Mouse (Mus musculus): ENCODE results near the gene Npdc1. TPM values are rescaled to one million over a fixed set of nuclear protein-coding genes. Genes with fewer than 3 reads are reported as not detected.

The Npdc1 gene
- polyA plus RNA-seq, 1 experiment from 2014 or later = 520 TPM

- Histone ChIP-seq H3K27ac (no peak overlapping the region), H3K36me3 (replicated peaks) (peaks cover 50% of the 10 kb centered on the region), H3K4me3 (no peak overlapping the region), H3K27me3 (replicated peaks) (no peaks in the 10 kb centered on the region), H3K4me2 (no peak overlapping the region), H3K9ac (no peak overlapping the region), H3K9me3 (no peaks in the 10 kb centered on the region), H3K4me1 (peaks cover 4% of the 10 kb centered on the region)
- 92% methylated on average over 10 of the region's 10 CpGs for whole genome bisulfite sequencing
- ATAC-seq (replicated peaks) = no peak
Observed at GRCm38 (mm10) chr2:25436286-25436820, 37.2 kb downstream of the Npdc1 start.

GRCm38 (mm10) chr2:25441067-25441466 is 41.9 kb downstream of the Npdc1 start:
- Histone ChIP-seq H3K9ac (no peak overlapping the region), H3K4me1 (no peaks in the 10 kb centered on the region), H3K27me3 (replicated peaks) (no peaks in the 10 kb centered on the region), H3K4me2 (no peak overlapping the region), H3K9me3 (no peaks in the 10 kb centered on the region), H3K36me3 (replicated peaks) (peaks cover 82% of the 10 kb centered on the region), H3K4me3 (no peak overlapping the region), H3K27ac (no peak overlapping the region)
- 89% methylated on average over 20 of the region's 20 CpGs for WGBS
- no peak for ATAC-seq (replicated peaks)

GRCm38 (mm10) chr2:25442682-25443081 is 43.5 kb downstream of the Npdc1 start:
- H3K4me3 ChIP-seq = no peak overlapping the region
- H3K4me2 ChIP-seq = no peak overlapping the region
- WGBS = 95% methylated on average over 14 of the region's 14 CpGs
- H3K9ac ChIP-seq = no peak overlapping the region
- peaks cover 81% of the 10 kb centered on the region for H3K36me3 ChIP-seq (replicated peaks)
- ATAC-seq (replicated peaks) = no peak
- no peak overlapping the region for H3K27ac ChIP-seq
- H3K27me3 ChIP-seq (replicated peaks) = no peaks in the 10 kb centered on the region
- H3K4me1 ChIP-seq = no peaks in the 10 kb centered on the region
- no peaks in the 10 kb centered on the region for H3K9me3 ChIP-seq

DNA sequence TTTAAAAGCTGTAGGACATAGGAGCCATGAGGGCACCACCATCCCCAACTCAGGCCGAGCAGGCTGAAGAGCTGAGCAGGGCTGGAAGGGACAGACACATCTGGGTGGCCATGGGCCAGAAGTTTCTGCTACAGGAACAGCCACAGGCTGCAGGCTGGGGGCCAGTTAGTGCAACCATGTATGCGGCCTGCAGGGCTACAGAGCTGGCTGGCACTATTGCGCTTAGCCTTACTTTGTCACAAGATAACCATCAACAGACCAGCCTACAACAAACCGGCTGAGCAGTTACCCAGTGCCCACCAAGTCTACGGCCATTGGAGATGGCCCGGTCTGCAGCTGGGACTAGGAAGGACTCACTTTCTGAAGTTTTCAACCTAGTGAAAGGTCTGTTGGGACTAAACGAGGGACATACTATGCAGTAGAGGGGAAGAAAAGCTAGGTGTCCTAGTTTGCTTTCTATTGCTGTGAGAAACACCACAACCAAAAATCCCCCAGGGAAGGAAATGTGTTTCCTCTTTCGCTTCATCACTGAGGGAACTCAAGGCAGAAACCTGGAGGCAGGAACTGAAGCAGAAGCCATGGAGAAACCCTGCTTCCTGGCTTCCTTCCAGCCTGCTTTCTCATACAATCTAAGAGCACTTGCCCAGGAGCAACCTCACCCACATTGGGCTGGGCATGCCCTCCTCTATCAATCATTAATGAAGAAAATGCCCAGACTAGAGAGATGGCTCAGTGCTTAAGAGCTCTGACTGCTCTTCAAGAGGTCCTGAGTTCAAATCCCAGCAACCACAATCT is 51.9 kb downstream of the Npdc1 start:
- H3K4me3 ChIP-seq = no peak overlapping the region
- no peaks in the 10 kb centered on the region for H3K4me1 ChIP-seq
- no peaks in the 10 kb centered on the region for H3K27me3 ChIP-seq (replicated peaks)
- no peaks in the 10 kb centered on the region for H3K9me3 ChIP-seq
- 87% methylated on average over 8 of the region's 8 CpGs for WGBS
- no peak overlapping the region for H3K4me2 ChIP-seq
- H3K27ac ChIP-seq = no peak overlapping the region
- H3K9ac ChIP-seq = no peak overlapping the region
- H3K36me3 ChIP-seq (replicated peaks) = peaks cover 22% of the 10 kb centered on the region
- no peak for ATAC-seq (replicated peaks)

DNA sequence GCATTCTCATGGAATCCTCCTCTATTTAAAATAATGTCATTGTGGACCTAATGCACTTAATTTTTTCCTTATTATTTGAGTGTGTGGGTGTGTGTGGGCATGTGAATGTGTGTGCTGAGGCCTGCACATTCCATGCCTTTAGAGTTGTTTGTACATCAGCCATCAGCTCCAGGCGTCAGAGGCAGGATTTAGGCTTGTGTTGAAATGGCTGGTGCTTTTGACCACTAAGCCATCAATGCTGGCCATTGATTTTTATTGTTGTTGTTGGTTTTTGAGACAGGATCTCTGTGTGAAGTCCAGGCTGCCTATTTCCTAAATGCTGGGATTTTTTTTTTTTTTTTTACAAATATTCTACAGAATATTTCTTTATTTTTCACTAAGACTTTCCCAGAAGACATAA is 53.8 kb downstream of the Npdc1 start:
- no peaks in the 10 kb centered on the region for H3K27me3 ChIP-seq (replicated peaks)
- no peak overlapping the region for H3K27ac ChIP-seq
- ATAC-seq (replicated peaks) = no peak
- H3K9ac ChIP-seq = no peak overlapping the region
- no peaks in the 10 kb centered on the region for H3K4me1 ChIP-seq
- no peaks in the 10 kb centered on the region for H3K9me3 ChIP-seq
- WGBS = 35% methylated on average over 1 of the region's 1 CpGs
- H3K4me2 ChIP-seq = no peak overlapping the region
- peaks cover 5% of the 10 kb centered on the region for H3K36me3 ChIP-seq (replicated peaks)
- H3K4me3 ChIP-seq = no peak overlapping the region

- Histone ChIP-seq H3K4me2 (no peak within 1 kb of the TSS), H3K27ac (no peak within 1 kb of the TSS), H3K27me3 (replicated peaks) (no peaks in the 10 kb centered on the region), H3K36me3 (replicated peaks) (peaks cover 6% of the 10 kb centered on the region), H3K9ac (no peak within 1 kb of the TSS), H3K9me3 (no peaks in the 10 kb centered on the region), H3K4me3 (no peak within 1 kb of the TSS), H3K4me1 (peaks cover 22% of the 10 kb centered on the region)
- ATAC-seq (replicated peaks) = no peak
- 70% methylated on average over 14 of the region's 14 CpGs for WGBS
Observed at GRCm38 (mm10) chr2:25456205-25456953, 57.2 kb downstream of the Npdc1 start, which contains the start of gene Clic3. Clic3 (plus strand) TSS chr2:25456838.

DNA sequence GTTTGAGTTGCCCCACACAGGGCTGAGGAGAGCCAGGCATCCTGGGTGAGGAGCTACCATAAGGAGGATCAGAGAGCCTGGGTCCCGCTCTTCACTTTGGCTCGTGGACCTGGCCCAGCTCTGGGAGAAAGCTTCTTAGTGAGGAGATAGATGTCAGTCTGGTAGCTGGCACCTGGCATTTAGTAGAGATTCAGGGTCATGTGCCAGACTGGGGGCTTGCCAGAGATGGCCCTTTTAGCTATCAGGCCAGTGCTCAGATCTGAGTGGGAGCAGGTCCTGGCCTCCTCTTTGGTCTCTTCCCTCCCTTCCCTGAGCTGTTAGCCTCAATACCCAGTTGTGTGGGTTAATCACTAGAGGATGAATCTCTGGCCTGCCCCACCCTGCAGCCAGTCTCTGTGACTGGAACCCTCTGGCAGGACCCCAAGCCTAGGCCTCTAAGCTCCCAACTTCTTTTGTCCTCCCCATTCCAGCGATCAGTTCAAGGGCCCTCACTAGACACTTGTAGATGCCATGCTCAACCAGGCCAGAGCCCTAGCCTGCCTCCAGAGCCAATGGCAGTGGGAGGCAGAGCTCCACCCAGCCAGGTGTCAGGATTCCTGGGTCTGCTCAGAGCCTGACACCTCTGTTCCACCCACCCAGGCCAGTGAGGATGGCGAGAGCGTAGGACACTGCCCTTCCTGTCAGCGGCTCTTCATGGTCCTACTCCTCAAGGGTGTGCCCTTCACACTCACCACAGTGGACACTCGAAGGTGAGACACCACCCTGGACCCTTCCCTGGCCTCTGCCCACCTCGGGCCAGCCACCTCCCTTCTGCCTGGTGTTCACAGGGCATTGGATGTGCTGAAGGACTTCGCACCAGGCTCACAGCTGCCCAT is 58.1 kb downstream of the Npdc1 start:
- 87% methylated on average over 9 of the region's 9 CpGs for WGBS
- H3K4me1 ChIP-seq = peaks cover 26% of the 10 kb centered on the region
- no peaks in the 10 kb centered on the region for H3K27me3 ChIP-seq (replicated peaks)
- no peak overlapping the region for H3K9ac ChIP-seq
- H3K27ac ChIP-seq = no peak overlapping the region
- H3K4me2 ChIP-seq = no peak overlapping the region
- H3K4me3 ChIP-seq = no peak overlapping the region
- no peak for ATAC-seq (replicated peaks)
- no peaks in the 10 kb centered on the region for H3K9me3 ChIP-seq
- peaks cover 6% of the 10 kb centered on the region for H3K36me3 ChIP-seq (replicated peaks)

DNA sequence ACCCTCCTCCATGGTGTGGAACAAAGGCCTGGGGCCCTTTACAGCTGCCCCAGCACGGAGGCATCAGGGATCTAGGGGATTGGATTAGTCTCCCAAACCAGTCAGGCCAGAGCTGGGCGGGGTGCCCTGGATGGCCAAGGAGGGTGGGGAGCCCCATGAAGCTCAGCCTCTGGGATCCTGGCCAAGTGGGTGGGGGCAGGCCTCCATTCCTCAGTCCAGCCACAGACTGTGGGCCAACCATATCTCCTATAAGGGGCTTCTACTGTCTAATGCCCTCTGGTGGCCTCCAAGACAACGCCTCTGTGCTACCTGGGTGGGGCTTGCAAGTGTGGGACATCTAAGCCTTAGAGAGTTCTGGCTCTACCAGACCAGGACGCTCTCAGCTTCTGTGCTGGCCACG is 59.8 kb downstream of the Npdc1 start:
- Histone ChIP-seq H3K9me3 (no peaks in the 10 kb centered on the region), H3K9ac (no peak overlapping the region), H3K4me3 (no peak overlapping the region), H3K36me3 (replicated peaks) (peaks cover 6% of the 10 kb centered on the region), H3K27me3 (replicated peaks) (no peaks in the 10 kb centered on the region), H3K4me2 (no peak overlapping the region), H3K27ac (no peak overlapping the region), H3K4me1 (peaks cover 26% of the 10 kb centered on the region)
- WGBS = 75% methylated on average over 5 of the region's 5 CpGs
- no peak for ATAC-seq (replicated peaks)

Small RNA genes within 50 kb of the gene (microRNA-seq; reads per million reads assigned to microRNA genes)
- gene Mir3087 = not detected

Other genes starting within 250 kb of the Npdc1 start
- gene Nrarp, start 218.6 kb upstream of the Npdc1 start, polyA plus RNA-seq (2015; fragmentation: Nextera tagmentation; extraction: Ambion mirVana) = 15.3 and 18.1 TPM in 2 replicates
- gene Tor4a, start 202.5 kb upstream of the Npdc1 start, polyA plus RNA-seq (2015; fragmentation: Nextera tagmentation; extraction: Ambion mirVana) = 1.9 and 2.0 TPM in 2 replicates
- 126 and 129 TPM in 2 replicates for gene Nelfb, start 187.9 kb upstream of the Npdc1 start, polyA plus RNA-seq (2015; fragmentation: Nextera tagmentation; extraction: Ambion mirVana)
- gene Stpg3, start 184.7 kb upstream of the Npdc1 start, polyA plus RNA-seq (2015; fragmentation: Nextera tagmentation; extraction: Ambion mirVana) = not detected in 2 replicates
- gene Fam166a, start 180.6 kb upstream of the Npdc1 start, polyA plus RNA-seq (2015; fragmentation: Nextera tagmentation; extraction: Ambion mirVana) = 0.43 and 0.78 TPM in 2 replicates
- gene Tubb4b, start 174.6 kb upstream of the Npdc1 start, polyA plus RNA-seq (2015; fragmentation: Nextera tagmentation; extraction: Ambion mirVana) = 364 and 396 TPM in 2 replicates
- not detected in 2 replicates for gene Slc34a3, start 165.0 kb upstream of the Npdc1 start, polyA plus RNA-seq (2015; fragmentation: Nextera tagmentation; extraction: Ambion mirVana)
- gene Rnf224, start 162.6 kb upstream of the Npdc1 start, polyA plus RNA-seq (2015; fragmentation: Nextera tagmentation; extraction: Ambion mirVana) = not detected in 2 replicates
- gene Rnf208, start 157.1 kb upstream of the Npdc1 start, polyA plus RNA-seq (2015; fragmentation: Nextera tagmentation; extraction: Ambion mirVana) = 148 and 150 TPM in 2 replicates
- 0.26 and 0.46 TPM in 2 replicates for gene Cysrt1, start 156.9 kb upstream of the Npdc1 start, polyA plus RNA-seq (2015; fragmentation: Nextera tagmentation; extraction: Ambion mirVana)
- 6.2 and 8.4 TPM in 2 replicates for gene AL732309.1, start 152.5 kb upstream of the Npdc1 start, polyA plus RNA-seq (2015; fragmentation: Nextera tagmentation; extraction: Ambion mirVana)
- 13.8 and 15.4 TPM in 2 replicates for gene Tmem203, start 143.9 kb upstream of the Npdc1 start, polyA plus RNA-seq (2015; fragmentation: Nextera tagmentation; extraction: Ambion mirVana)
- 16.7 and 16.9 TPM in 2 replicates for gene Tprn, start 136.7 kb upstream of the Npdc1 start, polyA plus RNA-seq (2015; fragmentation: Nextera tagmentation; extraction: Ambion mirVana)
- 186 and 197 TPM in 2 replicates for gene Ssna1, start 126.9 kb upstream of the Npdc1 start, polyA plus RNA-seq (2015; fragmentation: Nextera tagmentation; extraction: Ambion mirVana)
- gene Anapc2, start 126.9 kb upstream of the Npdc1 start, polyA plus RNA-seq (2015; fragmentation: Nextera tagmentation; extraction: Ambion mirVana) = 153 and 157 TPM in 2 replicates
- not detected in 2 replicates for gene Tmem210, start 111.2 kb upstream of the Npdc1 start, polyA plus RNA-seq (2015; fragmentation: Nextera tagmentation; extraction: Ambion mirVana)
- gene Lrrc26, start 109.4 kb upstream of the Npdc1 start, polyA plus RNA-seq (2015; fragmentation: Nextera tagmentation; extraction: Ambion mirVana) = 0.14 and 0.23 TPM in 2 replicates
- gene Grin1, start 80.2 kb upstream of the Npdc1 start, polyA plus RNA-seq (2015; fragmentation: Nextera tagmentation; extraction: Ambion mirVana) = 49.1 and 51.5 TPM in 2 replicates
- 44.3 and 50.3 TPM in 2 replicates for gene Man1b1, start 67.0 kb upstream of the Npdc1 start, polyA plus RNA-seq (2015; fragmentation: Nextera tagmentation; extraction: Ambion mirVana)
- 23.8 and 25.8 TPM in 2 replicates for gene Dpp7, start 43.0 kb upstream of the Npdc1 start, polyA plus RNA-seq (2015; fragmentation: Nextera tagmentation; extraction: Ambion mirVana)
- gene Uap1l1, start 33.7 kb upstream of the Npdc1 start, polyA plus RNA-seq (2015; fragmentation: Nextera tagmentation; extraction: Ambion mirVana) = 5.6 and 5.9 TPM in 2 replicates
- 11.1 and 14.7 TPM in 2 replicates for gene Sapcd2, start 27.0 kb upstream of the Npdc1 start, polyA plus RNA-seq (2015; fragmentation: Nextera tagmentation; extraction: Ambion mirVana)
- gene Entpd2, start 3.5 kb upstream of the Npdc1 start, polyA plus RNA-seq (2015; fragmentation: Nextera tagmentation; extraction: Ambion mirVana) = 2.7 and 3.3 TPM in 2 replicates
- 0.17 and 0.41 TPM in 2 replicates for gene Fut7, start 23.9 kb downstream of the Npdc1 start, polyA plus RNA-seq (2015; fragmentation: Nextera tagmentation; extraction: Ambion mirVana)
- 16.4 and 17.6 TPM in 2 replicates for gene Abca2, start 29.4 kb downstream of the Npdc1 start, polyA plus RNA-seq (2015; fragmentation: Nextera tagmentation; extraction: Ambion mirVana)
- gene Clic3, start 57.5 kb downstream of the Npdc1 start, polyA plus RNA-seq (2015; fragmentation: Nextera tagmentation; extraction: Ambion mirVana) = 3.3 and 3.9 TPM in 2 replicates
- gene Paxx, start 61.7 kb downstream of the Npdc1 start, polyA plus RNA-seq (2015; fragmentation: Nextera tagmentation; extraction: Ambion mirVana) = 119 and 128 TPM in 2 replicates
- 822 and 843 TPM in 2 replicates for gene Ptgds, start 70.7 kb downstream of the Npdc1 start, polyA plus RNA-seq (2015; fragmentation: Nextera tagmentation; extraction: Ambion mirVana)
- not detected in 2 replicates for gene Lcn12, start 94.6 kb downstream of the Npdc1 start, polyA plus RNA-seq (2015; fragmentation: Nextera tagmentation; extraction: Ambion mirVana)
- 147 and 151 TPM in 2 replicates for gene Fbxw5, start 101.4 kb downstream of the Npdc1 start, polyA plus RNA-seq (2015; fragmentation: Nextera tagmentation; extraction: Ambion mirVana)
- 6.4 and 7.4 TPM in 2 replicates for gene C8g, start 102.4 kb downstream of the Npdc1 start, polyA plus RNA-seq (2015; fragmentation: Nextera tagmentation; extraction: Ambion mirVana)
- 18.9 and 21.2 TPM in 2 replicates for gene Traf2, start 147.6 kb downstream of the Npdc1 start, polyA plus RNA-seq (2015; fragmentation: Nextera tagmentation; extraction: Ambion mirVana)
- 352 and 378 TPM in 2 replicates for gene Edf1, start 158.5 kb downstream of the Npdc1 start, polyA plus RNA-seq (2015; fragmentation: Nextera tagmentation; extraction: Ambion mirVana)
- 4.7 and 4.8 TPM in 2 replicates for gene Mamdc4, start 175.5 kb downstream of the Npdc1 start, polyA plus RNA-seq (2015; fragmentation: Nextera tagmentation; extraction: Ambion mirVana)
- 155 and 162 TPM in 2 replicates for gene Phpt1, start 175.9 kb downstream of the Npdc1 start, polyA plus RNA-seq (2015; fragmentation: Nextera tagmentation; extraction: Ambion mirVana)
- 13.8 and 14.1 TPM in 2 replicates for gene Ajm1, start 182.4 kb downstream of the Npdc1 start, polyA plus RNA-seq (2015; fragmentation: Nextera tagmentation; extraction: Ambion mirVana)
- 71.3 and 75.7 TPM in 2 replicates for gene Rabl6, start 209.2 kb downstream of the Npdc1 start, polyA plus RNA-seq (2015; fragmentation: Nextera tagmentation; extraction: Ambion mirVana)
- gene Ccdc183, start 218.3 kb downstream of the Npdc1 start, polyA plus RNA-seq (2015; fragmentation: Nextera tagmentation; extraction: Ambion mirVana) = 0.18 and 0.28 TPM in 2 replicates
- gene Tmem141, start 222.7 kb downstream of the Npdc1 start, polyA plus RNA-seq (2015; fragmentation: Nextera tagmentation; extraction: Ambion mirVana) = 55.4 and 56.4 TPM in 2 replicates
- 3.5 and 4.6 TPM in 2 replicates for gene Fcna, start 228.7 kb downstream of the Npdc1 start, polyA plus RNA-seq (2015; fragmentation: Nextera tagmentation; extraction: Ambion mirVana)